Mouse (Mus musculus) heart, adult 2 months (tissue): ENCODE measurements at regions not wholly inside any gene's neighbourhood (a gene's known extent, or its start where the extent isn't known, plus 50 kb on each side); places are given as distances from the start of the nearest gene placed in this dataset.

Experiments used
- DNase-seq, 2 experiments: peaks; one replicate each; pipeline ENCODE4 v3.0.0; 2021
- H3K27ac ChIP-seq: fragments of 200-600 bp; 2 replicates; pipeline ENCODE4 v1.8.1; 2022
- H3K27me3 ChIP-seq: fragments of 200-500 bp; 2 replicates; pipeline ENCODE4 v1.6.1; 2012; ENCODE audit warnings: mild to moderate bottlenecking, low read length, inconsistent platforms, mixed read lengths; ENCODE audit not compliant: control insufficient read depth, insufficient read depth
- H3K36me3 ChIP-seq: fragments of 200-500 bp; 2 replicates; pipeline ENCODE4 v1.6.1; 2012; ENCODE audit warnings: low read length, inconsistent platforms; ENCODE audit not compliant: control insufficient read depth, insufficient read depth
- H3K4me1 ChIP-seq: fragments of 200-500 bp; 2 replicates; pipeline ENCODE4 v1.6.1; 2011; ENCODE audit warnings: low read length; ENCODE audit not compliant: control insufficient read depth, insufficient read depth
- H3K4me3 ChIP-seq: fragments of 200-600 bp; 2 replicates; pipeline ENCODE4 v1.8.1; 2022
- H3K79me2 ChIP-seq: fragments of 200-500 bp; replicated peaks from 2 replicates; pipeline ENCODE4 v1.6.1; 2012; ENCODE audit warnings: mild to moderate bottlenecking, inconsistent platforms, low read length, moderate library complexity, mixed read lengths; ENCODE audit not compliant: control insufficient read depth, insufficient read depth
- H3K9ac ChIP-seq: fragments of 200-500 bp; 2 replicates; pipeline ENCODE4 v1.6.1; 2012; ENCODE audit warnings: low read depth, mild to moderate bottlenecking, control low read depth, inconsistent platforms, low read length, mixed read lengths
- CTCF ChIP-seq: fragments of 200-600 bp; IDR thresholded peaks from 2 replicates; pipeline ENCODE4 v1.8.1; 2022; ENCODE audit warnings: antibody characterized with exemption, mild to moderate bottlenecking, moderate library complexity
- EP300 ChIP-seq: fragments of 200-500 bp; IDR thresholded peaks from 2 replicates; pipeline ENCODE4 v1.6.1; 2011; ENCODE audit warnings: low read depth, low read length, control low read depth; ENCODE audit not compliant: insufficient read depth
- POLR2A ChIP-seq: fragments of 200-500 bp; IDR thresholded peaks from 2 replicates; pipeline ENCODE4 v1.6.1; 2011; ENCODE audit warnings: mild to moderate bottlenecking, low read depth, low read length, control low read depth; ENCODE audit not compliant: insufficient read depth
- WGBS: fragments of 180-500 bp; shearing (Covaris S2); methylation state at CpG from one replicate; pipeline ENCODE4 v1.1.7; 2018; 5-methylcytosine and 5-hydroxymethylcytosine counted together
- intact Hi-C: fragments of 180-260 bp; cut with DNase I; formaldehyde crosslinking; loops from one replicate; pipeline ENCODE4 v1.15.1; 2025

DNA sequence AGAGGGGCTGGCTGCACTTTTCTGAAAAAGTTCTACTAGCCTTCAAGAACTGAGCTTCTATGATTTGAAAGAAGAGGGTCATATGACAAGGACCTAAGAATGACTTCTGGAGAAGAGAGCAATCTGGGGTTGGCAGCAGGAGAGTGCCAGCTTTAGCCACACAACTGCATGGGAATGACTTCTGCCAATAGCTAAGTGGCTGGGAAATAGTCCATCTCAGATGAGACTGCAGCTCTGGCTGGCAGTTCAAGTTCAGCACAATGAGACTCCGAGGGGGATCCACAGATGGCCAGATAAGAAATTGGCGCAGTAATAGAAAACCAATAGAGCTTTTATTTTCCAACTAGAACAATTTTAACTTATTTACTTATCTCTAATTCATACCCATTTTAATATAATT is 122.1 kb upstream of the Fbxo33 start:
- Histone ChIP-seq H3K36me3 (no peaks in the 10 kb centered on the region), H3K4me1 (no peaks in the 10 kb centered on the region), H3K27me3 (no peaks in the 10 kb centered on the region), H3K27ac (no peak overlapping the region), H3K9ac (no peak overlapping the region), H3K79me2 (no peaks in the 10 kb centered on the region), H3K4me3 (no peak overlapping the region)
- no peak for DNase-seq
- WGBS = 70% methylated on average over 2 of the region's 2 CpGs
- TF ChIP-seq EP300 (no peak), CTCF (no peak), POLR2A (no peak)
- intact Hi-C loops = no loop called here

DNA sequence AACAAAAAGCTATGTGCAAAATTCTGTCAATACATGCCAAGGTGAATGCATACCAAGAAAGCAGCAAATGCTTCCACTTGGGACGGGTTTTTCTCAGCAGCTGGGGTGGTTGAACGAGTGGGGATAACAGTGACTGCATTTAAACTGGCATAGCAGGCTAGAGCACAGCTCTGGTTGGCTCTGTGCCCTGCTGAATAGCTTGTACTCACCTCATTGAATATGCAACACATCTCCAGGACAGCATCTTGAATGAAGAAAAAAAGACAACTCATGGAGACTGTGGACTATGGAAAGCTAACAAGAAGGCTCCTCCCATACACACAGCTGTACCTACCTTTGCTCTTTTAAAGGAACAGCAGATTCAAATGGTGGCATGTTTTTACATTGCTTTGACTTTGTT is 111.2 kb upstream of the Fbxo33 start:
- TF ChIP-seq EP300 = no peak
- no peak for TF ChIP-seq POLR2A
- TF ChIP-seq CTCF = no peak
- H3K9ac ChIP-seq = no peak overlapping the region
- no peaks in the 10 kb centered on the region for H3K36me3 ChIP-seq
- H3K4me1 ChIP-seq = no peaks in the 10 kb centered on the region
- WGBS = 58% methylated on average over 2 of the region's 2 CpGs
- intact Hi-C loops = no loop called here
- no peak overlapping the region for H3K4me3 ChIP-seq
- DNase-seq = no peak
- H3K27me3 ChIP-seq = no peaks in the 10 kb centered on the region
- no peaks in the 10 kb centered on the region for H3K79me2 ChIP-seq
- H3K27ac ChIP-seq = no peak overlapping the region

DNA sequence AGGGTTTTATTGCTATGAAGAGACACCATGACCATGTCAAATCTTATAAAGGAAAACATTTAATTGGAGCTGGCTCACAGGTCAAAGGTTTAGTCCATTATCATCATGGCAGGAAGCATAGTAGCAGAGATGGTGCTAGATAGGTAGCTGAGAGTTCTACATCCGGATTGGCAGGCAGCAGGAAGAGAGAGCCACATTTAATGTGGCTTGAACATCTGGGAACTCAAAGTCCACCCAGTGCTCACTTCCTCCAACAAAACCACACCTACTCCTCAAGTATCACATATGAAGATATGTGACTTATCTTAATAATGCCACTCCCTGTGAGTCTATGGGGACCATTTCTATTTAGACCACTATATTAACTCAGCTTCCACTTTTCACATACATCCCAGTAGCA is 93.2 kb upstream of the Fbxo33 start:
- DNase-seq = no peak
- no peak overlapping the region for H3K9ac ChIP-seq
- no peaks in the 10 kb centered on the region for H3K79me2 ChIP-seq
- TF ChIP-seq POLR2A = no peak
- TF ChIP-seq CTCF = no peak
- no peak for TF ChIP-seq EP300
- no peaks in the 10 kb centered on the region for H3K4me1 ChIP-seq
- H3K4me3 ChIP-seq = no peak overlapping the region
- intact Hi-C loops = no loop called here
- 42% methylated on average over 1 of the region's 1 CpGs for WGBS
- no peaks in the 10 kb centered on the region for H3K27me3 ChIP-seq
- H3K36me3 ChIP-seq = no peaks in the 10 kb centered on the region
- H3K27ac ChIP-seq = no peak overlapping the region

DNA sequence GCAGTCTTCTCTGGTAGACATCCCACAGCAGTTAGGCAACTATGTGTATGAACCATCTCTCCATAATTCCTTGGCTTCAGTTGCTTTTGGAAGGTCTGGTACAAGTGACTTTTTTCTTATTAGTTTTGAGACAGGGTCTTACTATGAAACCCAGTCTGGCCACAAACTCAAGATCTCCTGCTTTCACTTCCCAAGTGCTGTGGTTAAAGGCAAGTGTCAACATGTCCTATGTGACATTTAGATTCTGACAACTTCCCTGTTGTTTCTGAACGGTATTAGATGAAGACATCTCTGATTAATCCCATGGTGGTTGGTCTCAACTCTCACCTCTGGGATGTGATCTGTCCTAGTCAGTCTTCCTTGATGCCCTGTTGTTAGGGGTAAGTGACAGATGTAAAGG is 88.4 kb upstream of the Fbxo33 start:
- Histone ChIP-seq H3K27ac (no peak overlapping the region), H3K4me1 (no peaks in the 10 kb centered on the region), H3K36me3 (no peaks in the 10 kb centered on the region), H3K79me2 (no peaks in the 10 kb centered on the region), H3K4me3 (no peak overlapping the region), H3K27me3 (no peaks in the 10 kb centered on the region), H3K9ac (no peak overlapping the region)
- TF ChIP-seq EP300 (no peak), POLR2A (no peak), CTCF (no peak)
- no peak for DNase-seq
- 50% methylated on average over 1 of the region's 1 CpGs for WGBS
- intact Hi-C loops = no loop called here

DNA sequence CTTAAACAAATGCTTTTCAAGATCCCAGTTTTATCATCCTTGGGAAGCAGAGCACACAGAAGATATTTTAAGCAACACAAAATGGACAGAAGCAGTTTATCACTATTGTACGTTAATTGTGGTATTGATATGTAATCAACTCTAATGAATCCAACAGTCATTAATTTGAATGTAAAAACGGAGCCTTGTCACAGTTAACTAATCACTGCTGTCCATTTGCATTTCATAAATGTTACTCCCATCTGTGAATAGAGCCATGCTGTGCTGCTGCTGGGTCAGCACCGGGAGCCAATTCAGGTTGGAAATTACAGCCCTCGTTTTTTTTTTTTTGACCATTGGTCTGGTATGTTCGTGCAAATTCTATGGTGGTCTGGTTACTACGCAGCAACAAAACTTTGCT is 85.0 kb upstream of the Fbxo33 start:
- Histone ChIP-seq H3K4me3 (no peak overlapping the region), H3K4me1 (no peaks in the 10 kb centered on the region), H3K36me3 (no peaks in the 10 kb centered on the region), H3K27ac (no peak overlapping the region), H3K79me2 (no peaks in the 10 kb centered on the region), H3K9ac (no peak overlapping the region), H3K27me3 (no peaks in the 10 kb centered on the region)
- intact Hi-C loops = no loop called here
- TF ChIP-seq CTCF (no peak), EP300 (no peak), POLR2A (no peak)
- WGBS = 62% methylated on average over 6 of the region's 6 CpGs
- DNase-seq = no peak
